Mouse (Mus musculus) E14TG2a.4 (cell line): ENCODE measurements at regions not wholly inside any gene's neighbourhood (a gene's known extent, or its start where the extent isn't known, plus 50 kb on each side); places are given as distances from the start of the nearest gene placed in this dataset.

ENCODE experiments used
- CTCF ChIP-seq: conservative IDR thresholded peaks from 2 replicates; pipeline ENCODE4 v1.5.1; 2014; ENCODE audit warnings: low read length
- POU5F1 ChIP-seq: IDR thresholded peaks from 2 replicates; pipeline ENCODE4 v1.6.1; 2014; ENCODE audit warnings: low read length, borderline replicate concordance

GRCm38 (mm10) chr15:62389431-62390105, 1455.4 kb downstream of the Gsdmc2 start:
- TF ChIP-seq CTCF (no peak), POU5F1 (no peak)
